In genomic region chr5:149679886-149680285, GRCm38 (mm10) we compare ENCODE assay signal across 10 mouse cellular contexts. TPM values are rescaled to one million over a fixed set of nuclear protein-coding genes. Genes with fewer than 3 reads are reported as not detected.
A peak's percentile ranks its signal among the peaks of the same experiment; 100 is the strongest.
DNase-seq lines count a peak whose midpoint lies in the region; ATAC-seq and TF ChIP-seq lines count a peak whose summit lies in the region.
"Had no signal": no experiment of that assay in that cellular context is flagged by ENCODE, and none has a peak within 500 bp of the region (broad histone marks: within the 10 kb centered on the region; RNA-seq: fewer than 3 reads in every experiment).

No protein-coding gene starts in this region.

- H3K27ac ChIP-seq in kidney, embryonic 15.5 days, result 0 out of 2 replicates have a peak overlapping the region, but pooled peaks have one; percentile 48
- 0 out of 2 replicates have a peak overlapping the region, but pooled peaks have one; percentile 17 for H3K27ac ChIP-seq in embryonic fibroblast, embryonic 13.5 days (ENCODE audit: insufficient read depth, low read length)
- no peak overlapping the region for H3K27ac ChIP-seq in midbrain, embryonic 14.5 days (replicated peaks; ENCODE audit: low read depth, low read length)
- H3K27ac ChIP-seq: liver, embryonic 14.5 days had no signal

- no peak for TF ChIP-seq CTCF in brain, embryonic 14.5 days (IDR thresholded peaks at IDR 0.05; ENCODE audit: borderline replicate concordance, extremely low read depth, insufficient read depth, insufficient read length)
- TF ChIP-seq CTCF in embryonic fibroblast, embryonic 13.5 days (IDR thresholded peaks at IDR 0.05; ENCODE audit: borderline replicate concordance, insufficient read depth, low read length), result no peak

- H3K36me3 ChIP-seq in kidney, embryonic 15.5 days, result no peaks in the 10 kb centered on the region
- H3K36me3 ChIP-seq in midbrain, embryonic 14.5 days (ENCODE audit: control insufficient read depth, insufficient read depth, low read length), result no peaks in the 10 kb centered on the region

- no peak overlapping the region for H3K9ac ChIP-seq in kidney, embryonic 15.5 days
- H3K9ac ChIP-seq in midbrain, embryonic 14.5 days (replicated peaks; ENCODE audit: low read length), result no peak overlapping the region
- H3K9ac ChIP-seq: liver, embryonic 14.5 days had no signal

- no peak for TF ChIP-seq POLR2A in brain, embryonic 14.5 days (IDR thresholded peaks at IDR 0.05; ENCODE audit: borderline replicate concordance, extremely low read depth, insufficient read depth, insufficient read length, poor library complexity, severe bottlenecking)
- no peak for TF ChIP-seq POLR2A in embryonic fibroblast, embryonic 13.5 days (IDR thresholded peaks at IDR 0.05; ENCODE audit: low read depth, low read length)

- 0 out of 2 replicates have a peak, but pooled peaks cover 8% of the 10 kb centered on the region for H3K27me3 ChIP-seq in kidney, embryonic 15.5 days
- H3K27me3 ChIP-seq in midbrain, embryonic 14.5 days (ENCODE audit: control insufficient read depth, insufficient read depth, low read length), result no peaks in the 10 kb centered on the region

- DNase-seq in kidney, postnatal 4 days, result no peak
- peak; percentile 64 for DNase-seq in brain, embryonic 14.5 days (ENCODE audit: low read depth)
- DNase-seq in midbrain, embryonic 14.5 days, result no peak
- DNase-seq in layer of hippocampus, adult 11-12 months (ENCODE audit: low spot score), result no peak
- DNase-seq in cerebellum, adult 9-11 months, result no peak
- DNase-seq: gastrocnemius, postnatal 25 days; thymus, adult 18-20 months had no signal

- peak overlapping the region; percentile 99 for H3K4me2 ChIP-seq in kidney, embryonic 15.5 days
- H3K4me2 ChIP-seq in midbrain, embryonic 14.5 days (ENCODE audit: low read length), result peak overlapping the region; percentile 87; the same call in 1 of the 2 replicates

- H3K4me1 ChIP-seq in kidney, embryonic 15.5 days, result peaks cover 21% of the 10 kb centered on the region
- peaks cover 4% of the 10 kb centered on the region; the same call in 1 of the 2 replicates for H3K4me1 ChIP-seq in embryonic fibroblast, embryonic 13.5 days (ENCODE audit: control insufficient read depth, insufficient read depth, low read length)
- H3K4me1 ChIP-seq in midbrain, embryonic 14.5 days (ENCODE audit: control insufficient read depth, insufficient read depth, low read length), result peaks cover 9% of the 10 kb centered on the region; the same call in 1 of the 2 replicates

- no peak overlapping the region for H3K4me3 ChIP-seq in kidney, embryonic 15.5 days (replicated peaks)
- H3K4me3 ChIP-seq in embryonic fibroblast, embryonic 13.5 days (ENCODE audit: insufficient read depth, low read length), result no peak overlapping the region
- H3K4me3 ChIP-seq in midbrain, embryonic 14.5 days (replicated peaks; ENCODE audit: low read depth, low read length), result no peak overlapping the region

- H3K9me3 ChIP-seq in kidney, embryonic 15.5 days (replicated peaks), result no peaks in the 10 kb centered on the region
- no peaks in the 10 kb centered on the region for H3K9me3 ChIP-seq in midbrain, embryonic 14.5 days (ENCODE audit: control insufficient read depth, low read length)

- 41% methylated on average over 7 of the region's 7 CpGs for WGBS in kidney, embryonic 15.5 days
- 66% methylated on average over 7 of the region's 7 CpGs for WGBS in midbrain, embryonic 14.5 days

- ATAC-seq in kidney, embryonic 15.5 days (replicated peaks; ENCODE audit: low FRiP score), result no peak
- no peak for ATAC-seq in midbrain, embryonic 14.5 days (ENCODE audit: low FRiP score, low TSS enrichment)

RNA-seq across cellular contexts. Expression of gene B3glct, which starts 1.9 kb away (rescaled TPM):
- 16.9 and 17.1 TPM in 2 replicates for polyA plus RNA-seq in kidney, embryonic 15.5 days (2015; fragmentation: Nextera tagmentation; extraction: Ambion mirVana)
- 18.0 and 20.4 TPM in 2 replicates for polyA plus RNA-seq in brain, embryonic 14.5 days (2012; rRNA removed)
- 21.0 and 28.9 TPM in 2 replicates for polyA plus RNA-seq in embryonic fibroblast, embryonic 13.5 days (2011; ENCODE audit: insufficient read length, low read depth, missing spikeins)
- polyA plus RNA-seq in midbrain, embryonic 14.5 days (2014; fragmentation: Nextera tagmentation; extraction: Ambion mirVana), result 18.2 and 19.0 TPM in 2 replicates

RNA-seq across cellular contexts. Expression of gene Hsph1, which starts 43.7 kb away (rescaled TPM):
- 62.6 and 68.8 TPM in 2 replicates for polyA plus RNA-seq in kidney, embryonic 15.5 days (2015; fragmentation: Nextera tagmentation; extraction: Ambion mirVana)
- 67.6 and 99.0 TPM in 2 replicates for polyA plus RNA-seq in brain, embryonic 14.5 days (2012; rRNA removed)
- 81.2 and 96.4 TPM in 2 replicates for polyA plus RNA-seq in embryonic fibroblast, embryonic 13.5 days (2011; ENCODE audit: insufficient read length, low read depth, missing spikeins)
- 59.8 and 104 TPM in 2 replicates for polyA plus RNA-seq in midbrain, embryonic 14.5 days (2014; fragmentation: Nextera tagmentation; extraction: Ambion mirVana)
